In the genomic region with DNA sequence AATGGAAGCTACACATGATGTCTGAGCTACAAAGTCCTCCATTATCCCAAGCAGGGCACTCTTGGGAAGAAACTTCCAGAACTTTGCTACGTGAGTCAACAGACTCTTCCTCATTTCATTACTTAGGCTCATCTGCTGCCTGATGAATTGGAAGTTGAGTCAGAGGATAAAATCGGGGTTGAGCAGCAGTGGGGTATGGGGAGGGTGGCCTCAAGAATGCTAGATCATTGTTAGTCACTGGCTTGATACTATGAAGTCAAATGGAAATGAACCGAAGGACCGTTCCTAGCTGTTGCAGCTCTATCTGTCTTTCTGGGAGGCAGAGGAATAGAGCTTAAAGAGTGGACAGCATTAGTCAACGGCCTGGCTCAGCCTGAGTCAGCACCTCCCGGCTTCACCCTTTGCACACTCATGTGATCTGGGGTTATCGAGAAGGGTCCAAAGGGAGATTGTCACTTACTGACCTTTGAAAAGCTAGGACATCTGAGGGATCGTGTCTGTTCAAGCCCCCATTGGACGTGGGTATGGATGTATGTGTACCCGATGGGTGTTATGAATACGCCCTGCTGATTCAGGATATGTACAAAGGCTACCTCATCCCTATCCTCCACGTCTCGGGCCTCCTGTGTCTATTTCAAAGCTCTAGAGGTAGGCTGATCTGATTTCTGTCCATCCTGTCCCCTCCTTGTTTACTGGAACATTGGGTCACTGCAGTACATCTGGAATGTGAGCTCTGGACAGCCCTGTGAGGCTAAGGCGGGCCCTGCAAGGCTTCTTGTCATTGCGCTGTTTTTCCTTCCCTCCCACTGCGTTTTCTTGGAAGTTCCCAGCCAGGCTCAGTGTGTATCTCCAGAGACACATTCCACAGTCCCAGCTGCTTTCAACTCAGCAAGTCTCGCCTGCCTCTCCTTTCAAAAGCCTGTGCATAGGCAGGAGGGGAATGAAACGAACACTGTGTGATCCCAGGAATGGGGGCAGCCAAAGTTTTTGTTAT, we compare ENCODE assay signal across 7 mouse cellular contexts.
DNase-seq lines count a peak whose midpoint lies in the region; ATAC-seq and TF ChIP-seq lines count a peak whose summit lies in the region.

No protein-coding gene starts in this region.

- H3K27me3 ChIP-seq in midbrain, postnatal 0 days (ENCODE audit: insufficient read depth, low read length), result no peaks in the 10 kb centered on the region
- H3K27me3 ChIP-seq in midbrain, embryonic 15.5 days (replicated peaks), result no peaks in the 10 kb centered on the region
- no peaks in the 10 kb centered on the region for H3K27me3 ChIP-seq in kidney, postnatal 0 days (ENCODE audit: insufficient read depth, low read length)
- H3K27me3 ChIP-seq in stomach, postnatal 0 days (ENCODE audit: control insufficient read depth, insufficient read depth, low read length), result no peaks in the 10 kb centered on the region
- H3K27me3 ChIP-seq in forebrain, postnatal 0 days (ENCODE audit: insufficient read depth, low read length), result no peaks in the 10 kb centered on the region

- no peak for TF ChIP-seq CTCF in midbrain, postnatal 0 days (IDR thresholded peaks at IDR 0.05)
- TF ChIP-seq CTCF in gastrocnemius, adult 2 months (IDR thresholded peaks at IDR 0.05), result no peak
- TF ChIP-seq CTCF in kidney, postnatal 0 days (IDR thresholded peaks at IDR 0.05; ENCODE audit: low read depth), result no peak
- no peak for TF ChIP-seq CTCF in stomach, postnatal 0 days (IDR thresholded peaks at IDR 0.05; ENCODE audit: low read depth)
- TF ChIP-seq CTCF in forebrain, postnatal 0 days (IDR thresholded peaks at IDR 0.05; ENCODE audit: low read depth), result no peak

- no peak overlapping the region for H3K4me2 ChIP-seq in midbrain, postnatal 0 days (ENCODE audit: low read depth, low read length, poor library complexity, severe bottlenecking)
- H3K4me2 ChIP-seq in midbrain, embryonic 15.5 days, result no peak overlapping the region
- H3K4me2 ChIP-seq in kidney, postnatal 0 days (ENCODE audit: low read length), result no peak overlapping the region
- no peak overlapping the region for H3K4me2 ChIP-seq in stomach, postnatal 0 days (replicated peaks; ENCODE audit: low read depth)
- H3K4me2 ChIP-seq in forebrain, postnatal 0 days (ENCODE audit: low read depth), result no peak overlapping the region

- intact Hi-C loops in gastrocnemius, adult 2 months (cut with DNase I), result no loop called here

- peak; percentile 37 for DNase-seq in midbrain, postnatal 0 days (ENCODE audit: low spot score)
- DNase-seq in gastrocnemius, adult 2 months, result peak; percentile 78
- peak; percentile 83 for DNase-seq in kidney, postnatal 0 days (ENCODE audit: low spot score)
- DNase-seq in stomach, postnatal 0 days (ENCODE audit: low spot score), result no peak
- DNase-seq in forebrain, postnatal 0 days, result no peak
- DNase-seq in thymus, postnatal 10 days (ENCODE audit: low spot score in 2 of 2), result no peak

- H3K4me1 ChIP-seq in midbrain, postnatal 0 days (ENCODE audit: insufficient read depth, low read length), result no peaks in the 10 kb centered on the region
- no peaks in the 10 kb centered on the region for H3K4me1 ChIP-seq in midbrain, embryonic 15.5 days
- no peaks in the 10 kb centered on the region for H3K4me1 ChIP-seq in kidney, postnatal 0 days (replicated peaks; ENCODE audit: insufficient read depth, low read length)
- H3K4me1 ChIP-seq in stomach, postnatal 0 days (replicated peaks; ENCODE audit: control insufficient read depth, insufficient read depth), result no peaks in the 10 kb centered on the region
- no peaks in the 10 kb centered on the region for H3K4me1 ChIP-seq in forebrain, postnatal 0 days (ENCODE audit: insufficient read depth)

- H3K9me3 ChIP-seq in midbrain, postnatal 0 days (ENCODE audit: low read length), result no peaks in the 10 kb centered on the region
- H3K9me3 ChIP-seq in midbrain, embryonic 15.5 days, result no peaks in the 10 kb centered on the region
- no peaks in the 10 kb centered on the region for H3K9me3 ChIP-seq in kidney, postnatal 0 days (replicated peaks; ENCODE audit: low read length)
- H3K9me3 ChIP-seq in stomach, postnatal 0 days (ENCODE audit: control insufficient read depth, low read length), result no peaks in the 10 kb centered on the region
- no peaks in the 10 kb centered on the region for H3K9me3 ChIP-seq in forebrain, postnatal 0 days (ENCODE audit: low read length)

- H3K9ac ChIP-seq in midbrain, postnatal 0 days (replicated peaks; ENCODE audit: low read length, poor library complexity, severe bottlenecking), result no peak overlapping the region
- no peak overlapping the region for H3K9ac ChIP-seq in midbrain, embryonic 15.5 days
- H3K9ac ChIP-seq in kidney, postnatal 0 days (ENCODE audit: low read depth, low read length), result no peak overlapping the region
- no peak overlapping the region for H3K9ac ChIP-seq in stomach, postnatal 0 days (ENCODE audit: low read length)
- no peak overlapping the region for H3K9ac ChIP-seq in forebrain, postnatal 0 days

- WGBS in midbrain, postnatal 0 days, result 74% methylated on average over 18 of the region's 18 CpGs
- 73% methylated on average over 18 of the region's 18 CpGs for WGBS in midbrain, embryonic 15.5 days
- WGBS in kidney, postnatal 0 days, result 72% methylated on average over 18 of the region's 18 CpGs
- 70% methylated on average over 18 of the region's 18 CpGs for WGBS in stomach, postnatal 0 days
- 77% methylated on average over 18 of the region's 18 CpGs for WGBS in forebrain, postnatal 0 days

- no peak for ATAC-seq in midbrain, postnatal 0 days (ENCODE audit: low FRiP score)
- ATAC-seq in midbrain, embryonic 15.5 days (replicated peaks), result no peak
- ATAC-seq in kidney, postnatal 0 days (replicated peaks; ENCODE audit: low FRiP score, low read depth), result no peak; the same call in 1 of the 2 replicates
- peak; percentile 64 for ATAC-seq in stomach, postnatal 0 days (ENCODE audit: low FRiP score, low TSS enrichment)
- ATAC-seq in forebrain, postnatal 0 days, result no peak

- H3K27ac ChIP-seq in midbrain, postnatal 0 days (ENCODE audit: low read depth, low read length), result no peak overlapping the region
- H3K27ac ChIP-seq in midbrain, embryonic 15.5 days, result no peak overlapping the region
- H3K27ac ChIP-seq in gastrocnemius, adult 2 months, result peak overlapping the region; percentile 84
- peak overlapping the region; percentile 54 for H3K27ac ChIP-seq in kidney, postnatal 0 days
- H3K27ac ChIP-seq in stomach, postnatal 0 days (replicated peaks), result peak overlapping the region; percentile 74
- H3K27ac ChIP-seq in forebrain, postnatal 0 days (ENCODE audit: low read depth, low read length), result no peak overlapping the region

- H3K4me3 ChIP-seq in midbrain, postnatal 0 days (ENCODE audit: low read depth, low read length), result no peak overlapping the region
- no peak overlapping the region for H3K4me3 ChIP-seq in midbrain, embryonic 15.5 days
- H3K4me3 ChIP-seq in gastrocnemius, adult 2 months, result no peak overlapping the region
- H3K4me3 ChIP-seq in kidney, postnatal 0 days (replicated peaks; ENCODE audit: low read depth, low read length), result no peak overlapping the region
- no peak overlapping the region for H3K4me3 ChIP-seq in stomach, postnatal 0 days (ENCODE audit: low read depth, low read length)
- H3K4me3 ChIP-seq in forebrain, postnatal 0 days (ENCODE audit: low read depth, low read length), result no peak overlapping the region

- no peaks in the 10 kb centered on the region for H3K36me3 ChIP-seq in midbrain, postnatal 0 days (ENCODE audit: insufficient read depth, low read length)
- no peaks in the 10 kb centered on the region for H3K36me3 ChIP-seq in midbrain, embryonic 15.5 days (replicated peaks)
- no peaks in the 10 kb centered on the region for H3K36me3 ChIP-seq in kidney, postnatal 0 days (ENCODE audit: insufficient read depth, low read length)
- H3K36me3 ChIP-seq in stomach, postnatal 0 days (ENCODE audit: control insufficient read depth, insufficient read depth, low read length), result no peaks in the 10 kb centered on the region
- H3K36me3 ChIP-seq in forebrain, postnatal 0 days (ENCODE audit: insufficient read depth), result no peaks in the 10 kb centered on the region

- no peak for TF ChIP-seq EP300 in stomach, postnatal 0 days (optimal IDR thresholded peaks at IDR 0.05)

Comparison
In these comparisons a context has a peak if more than half of its experiments do, and no peak if none do; other contexts are left out.
1. DNase-seq: peak in midbrain, postnatal 0 days (single experiment), gastrocnemius, adult 2 months (single experiment) and kidney, postnatal 0 days (single experiment); none in stomach, postnatal 0 days (single experiment), forebrain, postnatal 0 days (single experiment) and thymus, postnatal 10 days (0 of 2).
2. H3K27ac ChIP-seq: peak in gastrocnemius, adult 2 months (single experiment), kidney, postnatal 0 days (single experiment) and stomach, postnatal 0 days (single experiment); none in midbrain, postnatal 0 days (single experiment), midbrain, embryonic 15.5 days (single experiment) and forebrain, postnatal 0 days (single experiment).